Mouse (Mus musculus): ENCODE data around the gene Flnc. TPM values are rescaled to one million over a fixed set of nuclear protein-coding genes. Genes with fewer than 3 reads are reported as not detected.

Flnc gene
- polyA plus RNA-seq, 1 experiment from 2014 or later, result 47.7 TPM

DNA sequence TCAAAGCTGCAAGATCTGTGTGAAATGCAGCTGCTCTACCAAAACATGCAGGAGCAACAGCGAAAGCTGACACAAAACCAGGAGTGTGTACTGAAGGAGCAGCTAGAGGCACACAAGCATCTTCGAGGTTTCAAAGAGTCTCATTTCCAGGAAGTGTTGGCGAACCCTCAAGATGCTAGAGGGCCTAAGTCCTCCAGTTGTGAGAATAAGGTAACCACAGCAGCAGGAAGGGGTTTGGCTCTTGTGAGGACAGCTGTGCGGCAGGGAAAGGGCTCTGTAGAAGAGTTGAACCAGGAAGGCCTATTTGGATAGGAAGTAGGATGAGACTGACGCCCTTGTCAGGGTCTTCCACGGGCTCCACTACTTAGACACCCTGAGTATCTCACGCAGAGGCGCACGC, 17.6 kb upstream of the Flnc start:
- Histone ChIP-seq H3K36me3 (ENCODE audit: control insufficient read depth, insufficient read depth, low read length) (peaks cover 67% of the 10 kb centered on the region), H3K9ac (ENCODE audit: low read length) (no peak overlapping the region), H3K27me3 (ENCODE audit: control insufficient read depth, insufficient read depth, low read length) (no peaks in the 10 kb centered on the region), H3K9me3 (ENCODE audit: control insufficient read depth, low read length) (no peaks in the 10 kb centered on the region), H3K4me1 (ENCODE audit: control insufficient read depth in 2 of 2, insufficient read depth in 2 of 2, low read length in 2 of 2) (no peaks in the 10 kb centered on the region), H3K4me2 (ENCODE audit: low read length) (no peak overlapping the region), H3K27ac (replicated peaks in 1 of 2; ENCODE audit: control insufficient read depth in 1 of 2, insufficient read depth in 1 of 2, low read depth in 2 of 2, low read length in 2 of 2) (no peak overlapping the region), H3K4me3 (ENCODE audit: control insufficient read depth in 1 of 2, insufficient read depth in 1 of 2, low read depth in 1 of 2, low read length in 2 of 2) (no peak overlapping the region)
- ATAC-seq (ENCODE audit: insufficient number of reproducible peaks, insufficient read depth, low FRiP score, low read depth), result no peak
- 77% methylated on average over 9 of the region's 9 CpGs for WGBS

DNA sequence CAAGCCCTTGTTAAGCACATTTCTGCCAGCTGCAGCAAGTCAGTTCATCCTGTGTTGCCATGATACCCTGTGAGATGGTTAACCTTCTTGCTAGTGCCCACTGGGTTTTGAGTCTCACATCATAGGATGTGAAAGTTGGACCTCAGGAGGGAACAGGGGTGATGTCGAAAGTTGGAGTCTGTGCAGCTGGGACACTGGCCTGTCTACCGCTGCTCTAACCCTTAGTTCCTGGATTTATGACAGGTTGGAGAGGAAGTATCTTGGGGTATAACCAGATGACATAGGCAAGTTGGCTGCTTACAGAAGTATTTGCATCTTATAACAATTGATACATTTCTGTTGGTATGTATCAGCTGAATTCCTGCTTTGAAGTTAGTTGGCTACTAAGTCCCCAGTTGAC, 12.5 kb upstream of the Flnc start:
- Histone ChIP-seq H3K9ac (ENCODE audit: low read length) (no peak overlapping the region), H3K9me3 (ENCODE audit: control insufficient read depth, low read length) (no peaks in the 10 kb centered on the region), H3K4me1 (ENCODE audit: control insufficient read depth in 2 of 2, insufficient read depth in 2 of 2, low read length in 2 of 2) (no peaks in the 10 kb centered on the region), H3K4me2 (ENCODE audit: low read length) (no peak overlapping the region), H3K4me3 (ENCODE audit: control insufficient read depth in 1 of 2, insufficient read depth in 1 of 2, low read depth in 1 of 2, low read length in 2 of 2) (no peak overlapping the region), H3K27me3 (ENCODE audit: control insufficient read depth, insufficient read depth, low read length) (no peaks in the 10 kb centered on the region), H3K36me3 (ENCODE audit: control insufficient read depth, insufficient read depth, low read length) (peaks cover 20% of the 10 kb centered on the region), H3K27ac (replicated peaks in 1 of 2; ENCODE audit: control insufficient read depth in 1 of 2, insufficient read depth in 1 of 2, low read depth in 2 of 2, low read length in 2 of 2) (no peak overlapping the region)
- no peak for ATAC-seq (ENCODE audit: insufficient number of reproducible peaks, insufficient read depth, low FRiP score, low read depth)
- 84% methylated on average over 2 of the region's 2 CpGs for WGBS

DNA sequence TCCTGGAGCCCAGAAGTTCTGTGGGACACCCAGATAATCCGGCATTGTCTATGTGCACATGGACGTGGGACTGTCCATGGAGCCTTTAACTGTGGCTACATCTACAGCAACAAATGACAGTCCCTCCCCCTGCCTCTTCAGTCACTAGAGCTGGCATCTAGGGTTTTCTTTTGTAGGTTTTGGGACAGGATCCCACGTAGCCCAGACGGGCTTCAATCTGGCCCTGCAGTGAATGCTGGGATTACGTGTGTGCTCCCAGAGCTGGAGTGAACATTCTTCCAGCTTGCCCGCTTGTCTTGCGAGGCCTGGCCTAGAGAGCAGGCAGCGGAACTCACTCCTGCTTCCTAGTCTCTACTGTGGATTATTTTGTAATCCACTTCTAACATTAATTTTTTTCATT, 7.9 kb upstream of the Flnc start:
- no peak overlapping the region for H3K4me3 ChIP-seq (ENCODE audit: control insufficient read depth in 1 of 2, insufficient read depth in 1 of 2, low read depth in 1 of 2, low read length in 2 of 2)
- no peaks in the 10 kb centered on the region for H3K36me3 ChIP-seq (ENCODE audit: control insufficient read depth, insufficient read depth, low read length)
- WGBS, result 82% methylated on average over 8 of the region's 8 CpGs
- no peak overlapping the region for H3K9ac ChIP-seq (ENCODE audit: low read length)
- no peak overlapping the region for H3K27ac ChIP-seq (replicated peaks in 1 of 2; ENCODE audit: control insufficient read depth in 1 of 2, insufficient read depth in 1 of 2, low read depth in 2 of 2, low read length in 2 of 2)
- peaks cover 0 to under 1% of the 10 kb centered on the region in 2 experiments; a peak in 2 of 4 replicates for H3K4me1 ChIP-seq (ENCODE audit: control insufficient read depth in 2 of 2, insufficient read depth in 2 of 2, low read length in 2 of 2)
- ATAC-seq (ENCODE audit: insufficient number of reproducible peaks, insufficient read depth, low FRiP score, low read depth), result no peak
- no peaks in the 10 kb centered on the region for H3K9me3 ChIP-seq (ENCODE audit: control insufficient read depth, low read length)
- H3K27me3 ChIP-seq (ENCODE audit: control insufficient read depth, insufficient read depth, low read length), result no peaks in the 10 kb centered on the region
- H3K4me2 ChIP-seq (ENCODE audit: low read length), result no peak overlapping the region

DNA sequence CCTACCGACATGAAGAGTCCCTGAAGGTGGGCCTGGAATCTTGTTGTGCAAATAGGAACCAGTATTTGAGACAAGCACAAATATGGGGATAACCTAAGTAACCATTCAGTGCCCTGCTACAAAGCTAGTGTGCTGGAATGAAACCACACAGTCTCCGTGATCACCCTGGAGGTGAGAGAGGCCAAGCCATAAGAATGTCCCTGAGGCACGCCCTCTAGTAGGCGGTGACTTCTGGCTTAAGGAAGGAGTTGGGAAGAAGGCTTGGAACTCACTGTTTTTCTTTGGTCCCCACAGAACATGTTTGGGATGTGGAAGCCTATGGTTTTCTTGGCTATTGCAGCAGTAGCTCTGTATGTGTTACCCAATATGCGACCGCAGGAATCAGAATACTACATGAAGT, 6.7 kb upstream of the Flnc start:
- Histone ChIP-seq H3K9me3 (ENCODE audit: control insufficient read depth, low read length) (no peaks in the 10 kb centered on the region), H3K4me2 (ENCODE audit: low read length) (no peak overlapping the region)

DNA sequence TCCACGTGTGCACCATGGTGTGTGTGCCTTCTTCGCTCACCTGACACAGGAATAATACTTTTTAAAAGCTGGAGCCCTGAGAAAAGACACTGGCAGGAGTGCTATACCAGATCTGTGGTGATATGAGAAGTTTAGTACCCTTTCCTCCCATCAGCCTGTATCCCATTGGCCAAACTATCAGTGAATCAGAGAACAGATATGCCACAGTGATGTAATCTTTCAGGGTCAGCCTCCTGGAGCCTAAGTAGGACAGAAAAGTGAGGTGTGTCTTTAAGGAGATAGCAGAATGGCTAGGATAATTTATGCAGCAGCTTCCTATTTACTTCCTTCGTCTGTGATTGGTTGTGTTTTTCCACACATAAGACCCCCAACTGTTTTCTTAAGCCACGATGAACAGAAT, 4.9 kb upstream of the Flnc start:
- 69% methylated on average over 4 of the region's 4 CpGs for WGBS

More for the DNA sequence above, 6.7 kb upstream of the Flnc start:
- Histone ChIP-seq H3K27me3 (ENCODE audit: control insufficient read depth, insufficient read depth, low read length) (no peaks in the 10 kb centered on the region), H3K36me3 (ENCODE audit: control insufficient read depth, insufficient read depth, low read length) (no peaks in the 10 kb centered on the region), H3K4me3 (ENCODE audit: control insufficient read depth in 1 of 2, insufficient read depth in 1 of 2, low read depth in 1 of 2, low read length in 2 of 2) (no peak overlapping the region), H3K4me1 (ENCODE audit: control insufficient read depth in 2 of 2, insufficient read depth in 2 of 2, low read length in 2 of 2) (peaks cover 11 to 12% of the 10 kb centered on the region in 2 experiments), H3K27ac (replicated peaks in 1 of 2; ENCODE audit: control insufficient read depth in 1 of 2, insufficient read depth in 1 of 2, low read depth in 2 of 2, low read length in 2 of 2) (no peak overlapping the region), H3K9ac (ENCODE audit: low read length) (no peak overlapping the region)
- ATAC-seq (ENCODE audit: insufficient number of reproducible peaks, insufficient read depth, low FRiP score, low read depth), result no peak
- WGBS, result 75% methylated on average over 6 of the region's 6 CpGs

DNA sequence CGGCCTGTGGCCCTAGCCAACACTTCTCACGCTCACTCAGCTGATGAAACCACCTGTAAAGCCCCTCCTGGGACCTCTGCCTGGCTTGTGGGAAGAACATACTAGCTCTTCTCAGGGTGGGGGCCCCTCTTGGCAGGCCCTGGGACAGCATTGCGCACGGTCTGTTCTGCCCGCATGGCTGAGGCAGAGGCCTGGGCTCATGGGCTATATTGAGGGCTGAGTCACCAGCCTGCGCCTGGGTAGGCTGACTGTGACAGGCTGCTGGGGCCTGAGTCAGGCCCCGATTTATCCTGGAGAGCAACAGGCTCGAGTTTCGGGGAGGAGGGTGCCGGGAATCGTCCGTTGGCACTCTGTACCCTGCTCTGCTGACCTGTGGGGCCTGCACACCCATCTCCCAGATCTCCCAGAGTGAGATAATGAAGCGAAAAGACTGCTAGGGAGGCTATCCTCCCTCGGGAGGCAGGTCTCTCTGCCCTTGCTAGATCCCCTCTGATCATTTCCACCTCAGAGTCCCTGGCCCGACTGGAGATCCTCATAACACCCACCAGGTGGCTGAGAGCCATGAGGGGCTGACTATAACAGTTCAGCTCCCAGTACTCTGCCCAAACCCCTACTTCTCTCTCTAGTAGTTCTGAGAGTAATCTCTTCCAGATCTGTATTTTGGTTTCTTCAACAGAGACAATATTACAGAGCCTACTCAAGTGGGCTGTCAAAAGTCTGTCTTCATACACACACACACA, 2.2 kb upstream of the Flnc start:
- Histone ChIP-seq H3K4me3 (ENCODE audit: control insufficient read depth in 1 of 2, insufficient read depth in 1 of 2, low read depth in 1 of 2, low read length in 2 of 2) (no peak overlapping the region), H3K36me3 (ENCODE audit: control insufficient read depth, insufficient read depth, low read length) (no peaks in the 10 kb centered on the region), H3K4me1 (ENCODE audit: control insufficient read depth in 2 of 2, insufficient read depth in 2 of 2, low read length in 2 of 2) (peaks cover 25 to 27% of the 10 kb centered on the region in 2 experiments), H3K27me3 (ENCODE audit: control insufficient read depth, insufficient read depth, low read length) (no peaks in the 10 kb centered on the region), H3K27ac (replicated peaks in 1 of 2; ENCODE audit: control insufficient read depth in 1 of 2, insufficient read depth in 1 of 2, low read depth in 2 of 2, low read length in 2 of 2) (peak overlapping the region; percentile 99), H3K9me3 (ENCODE audit: control insufficient read depth, low read length) (no peaks in the 10 kb centered on the region), H3K4me2 (ENCODE audit: low read length) (peak overlapping the region; percentile 81), H3K9ac (ENCODE audit: low read length) (peak overlapping the region; percentile 72)
- 22% methylated on average over 15 of the region's 15 CpGs for WGBS
- no peak for ATAC-seq (ENCODE audit: insufficient number of reproducible peaks, insufficient read depth, low FRiP score, low read depth)

More for the DNA sequence above, 4.9 kb upstream of the Flnc start:
- Histone ChIP-seq H3K4me1 (ENCODE audit: control insufficient read depth in 2 of 2, insufficient read depth in 2 of 2, low read length in 2 of 2) (peaks cover 24 to 27% of the 10 kb centered on the region in 2 experiments), H3K27me3 (ENCODE audit: control insufficient read depth, insufficient read depth, low read length) (no peaks in the 10 kb centered on the region), H3K36me3 (ENCODE audit: control insufficient read depth, insufficient read depth, low read length) (no peaks in the 10 kb centered on the region), H3K9ac (ENCODE audit: low read length) (no peak overlapping the region), H3K4me2 (ENCODE audit: low read length) (no peak overlapping the region), H3K9me3 (ENCODE audit: control insufficient read depth, low read length) (no peaks in the 10 kb centered on the region), H3K4me3 (ENCODE audit: control insufficient read depth in 1 of 2, insufficient read depth in 1 of 2, low read depth in 1 of 2, low read length in 2 of 2) (no peak overlapping the region), H3K27ac (replicated peaks in 1 of 2; ENCODE audit: control insufficient read depth in 1 of 2, insufficient read depth in 1 of 2, low read depth in 2 of 2, low read length in 2 of 2) (no peak overlapping the region)
- ATAC-seq (ENCODE audit: insufficient number of reproducible peaks, insufficient read depth, low FRiP score, low read depth), result no peak

DNA sequence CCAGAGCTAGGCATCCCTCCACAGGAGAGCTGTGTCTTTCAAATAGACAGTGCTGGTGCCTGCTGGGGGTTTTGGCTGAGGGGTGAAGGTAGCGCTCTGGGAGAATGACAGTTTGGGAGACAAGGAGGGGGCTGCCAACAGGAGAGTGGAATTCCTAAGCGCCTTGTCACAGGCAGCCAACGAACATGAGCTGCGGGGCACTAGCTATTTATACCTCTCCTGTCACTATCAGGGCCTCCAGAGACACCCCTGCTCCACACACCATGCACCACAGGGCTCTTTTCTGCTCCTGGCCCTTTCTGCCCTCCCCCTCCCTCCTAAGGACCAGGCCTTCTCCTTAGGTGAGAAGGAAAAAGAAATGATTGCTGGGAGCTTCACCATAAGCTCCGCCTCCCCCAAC, 1.6 kb upstream of the Flnc start:
- Histone ChIP-seq H3K4me2 (ENCODE audit: low read length) (peak overlapping the region; percentile 81), H3K9me3 (ENCODE audit: control insufficient read depth, low read length) (no peaks in the 10 kb centered on the region), H3K27me3 (ENCODE audit: control insufficient read depth, insufficient read depth, low read length) (no peaks in the 10 kb centered on the region), H3K4me1 (ENCODE audit: control insufficient read depth in 2 of 2, insufficient read depth in 2 of 2, low read length in 2 of 2) (peaks cover 30 to 34% of the 10 kb centered on the region in 2 experiments), H3K36me3 (ENCODE audit: control insufficient read depth, insufficient read depth, low read length) (no peaks in the 10 kb centered on the region), H3K27ac (replicated peaks in 1 of 2; ENCODE audit: control insufficient read depth in 1 of 2, insufficient read depth in 1 of 2, low read depth in 2 of 2, low read length in 2 of 2) (peak overlapping the region; percentile 99), H3K9ac (ENCODE audit: low read length) (peak overlapping the region; percentile 97), H3K4me3 (ENCODE audit: control insufficient read depth in 1 of 2, insufficient read depth in 1 of 2, low read depth in 1 of 2, low read length in 2 of 2) (no peak overlapping the region)
- WGBS, result 10% methylated on average over 5 of the region's 5 CpGs
- peak; percentile 22 for ATAC-seq (ENCODE audit: insufficient number of reproducible peaks, insufficient read depth, low FRiP score, low read depth)

DNA sequence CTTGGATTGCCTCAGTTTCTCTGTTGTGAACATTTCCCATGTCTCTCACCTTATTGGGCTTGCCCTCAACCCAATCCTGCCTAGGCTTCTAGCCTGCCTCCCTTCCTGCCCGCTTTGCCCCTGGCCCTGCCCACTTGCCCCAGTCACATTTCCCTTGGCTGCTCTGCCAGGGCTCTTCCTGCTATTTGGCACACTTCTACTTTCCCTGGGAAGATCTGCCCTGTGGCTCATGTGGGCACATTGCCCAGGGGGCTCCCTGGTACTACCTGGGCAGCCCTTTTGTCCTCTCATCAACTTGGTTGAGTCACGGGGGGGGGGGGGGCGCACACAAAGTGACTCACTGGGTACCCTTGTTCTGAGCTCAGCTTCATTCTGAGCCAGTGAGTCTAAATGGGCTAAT, 900 bp upstream of the Flnc start:
- H3K4me3 ChIP-seq (ENCODE audit: control insufficient read depth in 1 of 2, insufficient read depth in 1 of 2, low read depth in 1 of 2, low read length in 2 of 2), result no peak overlapping the region
- no peaks in the 10 kb centered on the region for H3K9me3 ChIP-seq (ENCODE audit: control insufficient read depth, low read length)
- no peaks in the 10 kb centered on the region for H3K27me3 ChIP-seq (ENCODE audit: control insufficient read depth, insufficient read depth, low read length)
- no peak for ATAC-seq (ENCODE audit: insufficient number of reproducible peaks, insufficient read depth, low FRiP score, low read depth)
- peak overlapping the region; percentile 97 for H3K9ac ChIP-seq (ENCODE audit: low read length)
- H3K4me2 ChIP-seq (ENCODE audit: low read length), result peak overlapping the region; percentile 81
- H3K36me3 ChIP-seq (ENCODE audit: control insufficient read depth, insufficient read depth, low read length), result peaks cover 5% of the 10 kb centered on the region
- H3K4me1 ChIP-seq (ENCODE audit: control insufficient read depth in 2 of 2, insufficient read depth in 2 of 2, low read length in 2 of 2), result peaks cover 35 to 40% of the 10 kb centered on the region in 2 experiments
- 31% methylated on average over 3 of the region's 3 CpGs for WGBS
- peak overlapping the region; percentile 99 for H3K27ac ChIP-seq (replicated peaks in 1 of 2; ENCODE audit: control insufficient read depth in 1 of 2, insufficient read depth in 1 of 2, low read depth in 2 of 2, low read length in 2 of 2)

Data from heart, embryonic 14.5 days (tissue).